Mouse (Mus musculus) embryonic facial prominence, embryonic 14.5 days (tissue): ENCODE data around the gene Mrpl3. TPM values are rescaled to one million over a fixed set of nuclear protein-coding genes. Genes with fewer than 3 reads are reported as not detected.

Experiments used
- ATAC-seq: fragments of 200-750 bp; cut with Nextera tagmentation; 2 replicates; pipeline ENCODE4 v1.8.0; 2017; ENCODE audit warnings: low read depth, moderate number of reproducible peaks, moderate TSS enrichment
- DNase-seq: peaks from one replicate; pipeline ENCODE4 v3.0.0-alpha.2; 2015; ENCODE audit warnings: low spot score
- H3K27ac ChIP-seq: fragments of 300-500 bp; sonication (generic); replicated peaks from 2 replicates; pipeline ENCODE4 v1.5.1; 2014; ENCODE audit warnings: low read depth, mild to moderate bottlenecking, low read length, moderate library complexity
- H3K27me3 ChIP-seq: fragments of 300-500 bp; sonication (generic); replicated peaks from 2 replicates; pipeline ENCODE4 v1.6.1; 2014; ENCODE audit warnings: low read length; ENCODE audit not compliant: control insufficient read depth, insufficient read depth
- H3K36me3 ChIP-seq: fragments of 300-500 bp; sonication (generic); 2 replicates; pipeline ENCODE4 v1.6.1; 2014; ENCODE audit warnings: low read length, mixed read lengths; ENCODE audit not compliant: control insufficient read depth, insufficient read depth
- H3K4me1 ChIP-seq: fragments of 300-500 bp; sonication (generic); 2 replicates; pipeline ENCODE4 v1.6.1; 2014; ENCODE audit warnings: antibody characterized with exemption, low read length; ENCODE audit not compliant: control insufficient read depth, insufficient read depth
- H3K4me2 ChIP-seq: fragments of 300-500 bp; sonication (generic); 2 replicates; pipeline ENCODE4 v1.6.1; 2014; ENCODE audit warnings: low read depth, mild to moderate bottlenecking, low read length, moderate library complexity, mixed read lengths
- H3K4me3 ChIP-seq: fragments of 300-500 bp; sonication (generic); 2 replicates; pipeline ENCODE4 v1.5.1; 2014; ENCODE audit warnings: low read depth, mild to moderate bottlenecking, low read length
- H3K9ac ChIP-seq: fragments of 300-500 bp; sonication (generic); 2 replicates; pipeline ENCODE4 v1.6.1; 2014; ENCODE audit warnings: low read depth, mild to moderate bottlenecking, low read length, moderate library complexity, mixed read lengths
- H3K9me3 ChIP-seq: fragments of 300-500 bp; sonication (generic); 2 replicates; pipeline ENCODE4 v1.6.1; 2016; ENCODE audit warnings: low read length; ENCODE audit not compliant: control insufficient read depth
- WGBS: fragments of 180-500 bp; shearing (Covaris S2); extraction: QIAGEN DNeasy Blood & Tissue Kit; methylation state at CpG from one replicate; pipeline ENCODE4 v1.1.7; 2014; 5-methylcytosine and 5-hydroxymethylcytosine counted together
- polyA plus RNA-seq: library from polyadenylated mRNA; unstranded; fragments of >200 nt; fragmentation: Nextera tagmentation; extraction: Ambion mirVana; gene quantifications from 2 replicates; pipeline ENCODE4 v1.2.1, GENCODE M21; 2014

Mrpl3 gene
- 96.6 and 112 TPM in 2 replicates for polyA plus RNA-seq

- H3K27me3 ChIP-seq = no peaks in the 10 kb centered on the region
- ATAC-seq (peak; percentile 68), DNase-seq (peak; percentile 78)
- peaks cover 7% of the 10 kb centered on the region; the same call in 1 of the 2 replicates for H3K4me1 ChIP-seq
- no peaks in the 10 kb centered on the region for H3K9me3 ChIP-seq
- peak within 1 kb of the TSS; percentile 96 for H3K4me3 ChIP-seq
- peaks cover 34% of the 10 kb centered on the region for H3K36me3 ChIP-seq
- WGBS = under 1% methylated on average over 31 of the region's 31 CpGs
- peak within 1 kb of the TSS; percentile 84 for H3K4me2 ChIP-seq
- H3K27ac ChIP-seq = peak within 1 kb of the TSS; percentile 68
- H3K9ac ChIP-seq = peak within 1 kb of the TSS; percentile 97
Observed at GRCm38 (mm10) chr9:105053147-105053557, at the start of gene Mrpl3. Gene Mrpl3 (plus strand): TSS chr9:105053239.

DNA sequence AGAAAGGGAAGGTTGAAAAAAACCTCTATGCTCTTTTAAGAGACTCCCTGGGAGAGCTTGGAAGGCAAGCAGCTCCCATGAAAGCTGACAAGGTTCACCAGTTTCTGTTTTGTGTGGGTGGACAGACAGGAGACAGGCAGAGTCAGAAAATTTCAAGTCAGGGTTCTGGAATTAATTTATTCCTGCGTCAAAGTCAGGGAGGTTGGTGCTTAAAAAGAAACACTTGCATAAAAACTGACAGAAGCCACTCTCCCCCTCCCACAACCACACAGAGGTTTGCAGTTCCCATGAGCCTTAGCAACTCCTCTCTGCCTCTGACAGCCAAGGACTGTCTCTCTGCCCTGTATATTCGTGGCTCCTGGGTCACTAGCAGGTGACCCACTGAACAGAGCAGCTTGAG is 42.3 kb upstream of the Mrpl3 start:
- Histone ChIP-seq H3K27ac (no peak overlapping the region), H3K4me2 (no peak overlapping the region), H3K36me3 (no peaks in the 10 kb centered on the region), H3K4me3 (no peak overlapping the region), H3K9me3 (no peaks in the 10 kb centered on the region), H3K4me1 (no peaks in the 10 kb centered on the region), H3K9ac (no peak overlapping the region), H3K27me3 (no peaks in the 10 kb centered on the region)
- no peak for ATAC-seq
- DNase-seq = peak; percentile 11
- 7% methylated on average over 2 of the region's 2 CpGs for WGBS

- H3K9ac ChIP-seq = no peak overlapping the region
- DNase-seq = no peak
- 86% methylated on average over 7 of the region's 7 CpGs for WGBS
- H3K4me3 ChIP-seq = no peak overlapping the region
- no peaks in the 10 kb centered on the region for H3K36me3 ChIP-seq
- H3K27ac ChIP-seq = no peak overlapping the region
- ATAC-seq = no peak
- H3K4me2 ChIP-seq = no peak overlapping the region
- no peaks in the 10 kb centered on the region for H3K27me3 ChIP-seq
- no peaks in the 10 kb centered on the region for H3K9me3 ChIP-seq
- no peaks in the 10 kb centered on the region for H3K4me1 ChIP-seq
Observed at GRCm38 (mm10) chr9:105018186-105018585, 34.9 kb upstream of the Mrpl3 start.

DNA sequence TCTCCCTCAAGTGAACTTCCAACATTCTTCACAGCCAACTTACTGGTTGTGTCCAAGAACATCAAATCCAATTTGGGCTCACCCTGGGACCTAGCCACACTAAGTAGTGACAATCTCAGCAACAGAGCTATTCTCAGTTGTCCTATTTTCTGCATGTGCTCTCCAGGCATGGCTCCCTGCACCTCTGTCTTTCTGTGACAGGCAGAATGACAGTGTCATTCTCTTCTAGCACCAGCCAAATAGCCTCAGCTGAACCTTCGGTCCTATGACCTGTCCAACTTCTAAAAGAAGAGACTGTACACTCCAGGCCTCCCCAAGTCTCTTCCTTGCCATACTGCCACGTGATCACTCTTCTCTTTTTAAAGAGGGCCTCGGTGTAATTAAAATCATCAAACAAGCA is 24.7 kb upstream of the Mrpl3 start:
- WGBS = 80% methylated on average over 3 of the region's 3 CpGs
- Histone ChIP-seq H3K27me3 (no peaks in the 10 kb centered on the region), H3K27ac (no peak overlapping the region), H3K9ac (no peak overlapping the region), H3K4me1 (no peaks in the 10 kb centered on the region), H3K4me3 (no peak overlapping the region), H3K9me3 (no peaks in the 10 kb centered on the region), H3K4me2 (no peak overlapping the region), H3K36me3 (no peaks in the 10 kb centered on the region)
- DNase-seq (no peak), ATAC-seq (no peak)

DNA sequence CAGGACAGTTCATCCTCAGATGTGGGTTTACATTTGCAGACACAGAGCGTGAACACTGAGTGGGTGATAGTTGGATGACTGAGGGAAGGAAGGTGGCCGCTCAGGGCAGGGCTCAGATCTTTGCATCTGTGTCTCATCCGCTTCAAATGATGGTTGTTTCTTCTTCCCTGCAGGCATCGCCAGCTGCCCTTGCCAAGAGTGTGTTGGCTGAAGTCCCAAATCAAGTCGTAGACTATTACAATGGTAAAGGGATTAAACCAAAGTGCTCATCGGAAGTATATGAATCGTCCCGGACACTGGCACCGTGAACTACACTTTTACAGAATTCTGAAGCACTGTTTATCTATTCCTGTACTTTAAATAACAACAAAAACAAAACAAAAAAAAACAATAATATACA is 20.5 kb upstream of the Mrpl3 start:
- no peaks in the 10 kb centered on the region for H3K4me1 ChIP-seq
- WGBS = 84% methylated on average over 9 of the region's 9 CpGs
- no peaks in the 10 kb centered on the region for H3K9me3 ChIP-seq
- no peak overlapping the region for H3K4me2 ChIP-seq
- H3K27ac ChIP-seq = no peak overlapping the region
- H3K9ac ChIP-seq = no peak overlapping the region
- DNase-seq = no peak
- ATAC-seq = no peak
- H3K4me3 ChIP-seq = no peak overlapping the region
- H3K36me3 ChIP-seq = no peaks in the 10 kb centered on the region
- H3K27me3 ChIP-seq = no peaks in the 10 kb centered on the region

GRCm38 (mm10) chr9:105033641-105034040 is 19.4 kb upstream of the Mrpl3 start:
- ATAC-seq = no peak
- H3K27me3 ChIP-seq = no peaks in the 10 kb centered on the region
- DNase-seq = no peak
- no peak overlapping the region for H3K4me3 ChIP-seq
- no peak overlapping the region for H3K4me2 ChIP-seq
- no peaks in the 10 kb centered on the region for H3K4me1 ChIP-seq
- H3K27ac ChIP-seq = no peak overlapping the region
- H3K9me3 ChIP-seq = no peaks in the 10 kb centered on the region
- H3K36me3 ChIP-seq = no peaks in the 10 kb centered on the region
- no peak overlapping the region for H3K9ac ChIP-seq
- WGBS = 90% methylated on average over 7 of the region's 7 CpGs

DNA sequence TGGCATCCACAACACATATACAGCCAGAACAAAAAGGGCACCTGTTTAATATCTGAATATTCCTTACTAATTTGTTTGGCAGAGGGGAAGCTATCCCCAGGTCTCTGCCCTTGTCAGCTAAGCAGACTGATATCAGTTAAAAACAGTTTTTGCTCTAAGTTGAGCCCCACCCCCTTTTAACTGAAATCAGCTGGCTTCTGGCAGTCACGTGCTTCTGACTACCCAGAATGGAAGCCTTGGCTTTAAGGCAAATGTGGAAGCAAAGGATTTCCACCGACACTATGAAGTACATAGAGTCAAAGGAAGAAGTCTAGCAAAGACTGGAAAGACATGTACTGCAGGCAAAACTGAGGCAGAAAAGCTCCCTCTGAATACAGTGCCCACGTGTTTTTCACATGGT is 15.2 kb upstream of the Mrpl3 start:
- no peak for DNase-seq
- ATAC-seq = no peak
- Histone ChIP-seq H3K36me3 (no peaks in the 10 kb centered on the region), H3K27me3 (no peaks in the 10 kb centered on the region), H3K9me3 (no peaks in the 10 kb centered on the region), H3K4me1 (no peaks in the 10 kb centered on the region), H3K4me3 (no peak overlapping the region), H3K4me2 (no peak overlapping the region), H3K9ac (no peak overlapping the region), H3K27ac (no peak overlapping the region)
- 69% methylated on average over 3 of the region's 3 CpGs for WGBS

GRCm38 (mm10) chr9:105046014-105046413 is 7.0 kb upstream of the Mrpl3 start:
- H3K36me3 ChIP-seq = no peaks in the 10 kb centered on the region
- no peaks in the 10 kb centered on the region for H3K9me3 ChIP-seq
- no peaks in the 10 kb centered on the region for H3K27me3 ChIP-seq
- no peaks in the 10 kb centered on the region for H3K4me1 ChIP-seq
- DNase-seq (no peak), ATAC-seq (no peak)
- no peak overlapping the region for H3K9ac ChIP-seq
- 71% methylated on average over 7 of the region's 7 CpGs for WGBS
- H3K4me3 ChIP-seq = no peak overlapping the region
- no peak overlapping the region for H3K27ac ChIP-seq
- H3K4me2 ChIP-seq = no peak overlapping the region

DNA sequence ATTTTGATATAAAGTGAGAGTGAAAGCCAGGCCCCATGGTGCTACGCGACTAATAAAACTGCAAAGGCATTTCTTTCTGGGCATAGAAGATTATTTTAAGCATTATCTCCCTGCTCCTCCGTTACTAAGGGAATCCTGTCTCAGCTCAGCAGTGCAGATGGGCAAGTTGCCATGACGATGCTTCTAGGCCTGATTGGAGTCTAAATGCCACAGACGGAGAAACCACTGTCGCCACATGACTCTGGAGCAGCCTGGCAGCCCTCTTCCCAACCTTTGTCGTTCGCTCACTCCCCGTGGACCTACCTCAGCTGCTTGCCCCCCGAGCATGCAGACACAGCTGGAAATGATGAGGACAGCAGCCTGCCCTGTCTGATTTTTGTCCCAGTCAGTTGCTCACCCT is 4.7 kb upstream of the Mrpl3 start:
- H3K9me3 ChIP-seq = no peaks in the 10 kb centered on the region
- ATAC-seq (no peak), DNase-seq (no peak)
- no peaks in the 10 kb centered on the region for H3K4me1 ChIP-seq
- no peak overlapping the region for H3K4me3 ChIP-seq
- H3K27me3 ChIP-seq = no peaks in the 10 kb centered on the region
- no peak overlapping the region for H3K4me2 ChIP-seq
- no peak overlapping the region for H3K9ac ChIP-seq
- no peak overlapping the region for H3K27ac ChIP-seq
- 63% methylated on average over 10 of the region's 10 CpGs for WGBS
- no peaks in the 10 kb centered on the region for H3K36me3 ChIP-seq
